Mouse (Mus musculus): ENCODE results near the gene Plau.

The Plau gene

DNA sequence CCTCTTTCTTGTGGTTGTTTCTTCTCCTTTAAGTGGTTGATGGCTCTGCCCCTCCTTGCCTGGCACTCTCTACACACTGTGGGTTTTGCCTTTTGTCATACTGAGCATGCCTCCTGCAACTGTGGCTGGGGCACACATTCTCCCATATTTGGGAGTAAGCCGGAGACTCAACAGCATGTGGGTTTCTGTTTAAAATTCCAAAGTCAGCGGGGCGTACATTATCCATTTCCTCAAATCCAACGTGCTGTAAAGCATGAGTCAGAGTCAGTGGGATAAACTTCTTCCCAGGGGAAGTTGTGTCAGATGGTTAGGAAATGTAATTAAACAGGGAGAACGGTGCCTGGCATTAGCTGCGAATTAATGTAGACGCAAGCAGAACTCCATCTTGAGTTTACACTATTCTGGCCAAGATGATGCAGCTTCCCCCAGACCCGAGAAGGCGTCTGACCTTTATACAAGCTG is 55.5 kb downstream of the Plau start:
- in situ Hi-C loops (cut with MseI, MboI), result no loop called here

Measured in mouse trophoblast stem cell (cell line).